Mouse (Mus musculus) Patski (cell line): ENCODE results near the gene Pcp2. TPM values are rescaled to one million over a fixed set of nuclear protein-coding genes. Genes with fewer than 3 reads are reported as not detected.
"Not testable (repeated sequence)": the region's sequence is repeated elsewhere in the genome, so short reads cannot be mapped to it uniquely, and the experiment has no call there.

Source experiments
- ATAC-seq: fragments of 100-300 bp; one replicate; pipeline ENCODE4 v1.8.0; 2021
- CTCF ChIA-PET: fragments of 350-600 bp; sonication (Branson Sonifier 250); formaldehyde crosslinking; loops from one replicate; lab custom pipeline; 2022; ENCODE audit warnings: inconsistent platforms; lab: Charles Lee
- POLR2A ChIA-PET: fragments of 350-600 bp; sonication (Branson Sonifier 250); formaldehyde crosslinking; loops from one replicate; lab custom pipeline; 2022; ENCODE audit warnings: antibody characterized with exemption, inconsistent platforms; lab: Charles Lee
- DNase-seq: peaks from one replicate; pipeline ENCODE4 v3.0.0-alpha.2; 2011; ENCODE audit warnings: low read depth, low spot score
- H3K27me3 ChIP-seq: fragments of 371-371 bp; one replicate; pipeline ENCODE4 v1.5.1; 2021
- CTCF ChIP-seq: fragments of 100-300 bp; IDR thresholded peaks from one replicate; pipeline ENCODE4 v1.5.1; 2021
- in situ Hi-C: fragments of 300-500 bp; cut with MboI; formaldehyde crosslinking; loops from 3 replicates; pipeline ENCODE4 v1.11.1; 2018; ENCODE audit warnings: low pct_unique_long_range_greater_than_20kb, mixed read lengths
- polyA plus RNA-seq: library from polyadenylated mRNA; unstranded; gene quantifications from one replicate; pipeline ENCODE4 v1.2.3, GENCODE M21; 2021

The Pcp2 gene
- polyA plus RNA-seq, 1 experiment from 2014 or later = not detected

DNA sequence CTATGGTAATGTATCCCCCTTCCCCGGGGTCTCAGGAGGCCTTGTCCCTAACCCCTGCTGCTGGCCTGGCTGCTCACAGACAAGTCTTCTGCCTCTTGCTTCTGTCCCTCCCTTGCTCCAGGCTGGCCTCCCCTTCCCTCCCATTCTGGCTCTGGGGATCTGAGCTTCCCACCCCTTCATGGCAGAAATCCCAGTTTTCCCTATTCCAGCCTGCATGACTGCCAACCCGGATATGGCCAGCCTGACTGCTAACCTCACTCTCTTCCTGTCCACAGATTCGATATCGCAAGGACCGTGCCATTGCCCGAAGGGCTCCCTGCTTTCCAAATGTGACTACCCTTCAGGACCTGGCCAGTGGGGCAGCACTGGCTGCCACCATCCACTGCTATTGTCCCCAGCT is 24.9 kb downstream of the Pcp2 start:
- H3K27me3 ChIP-seq = no peaks in the 10 kb centered on the region
- in situ Hi-C loops = no loop called here
- no peak for DNase-seq
- POLR2A ChIA-PET = no interaction called here
- CTCF ChIA-PET = interaction anchor here (1.7 to 2.0 kb wide), 2 partner anchors 10 to 51 kb away, joined by 4 to 8 read pairs; no protein-coding TSS in a partner anchor
- no peak for TF ChIP-seq CTCF
- ATAC-seq = no peak

DNA sequence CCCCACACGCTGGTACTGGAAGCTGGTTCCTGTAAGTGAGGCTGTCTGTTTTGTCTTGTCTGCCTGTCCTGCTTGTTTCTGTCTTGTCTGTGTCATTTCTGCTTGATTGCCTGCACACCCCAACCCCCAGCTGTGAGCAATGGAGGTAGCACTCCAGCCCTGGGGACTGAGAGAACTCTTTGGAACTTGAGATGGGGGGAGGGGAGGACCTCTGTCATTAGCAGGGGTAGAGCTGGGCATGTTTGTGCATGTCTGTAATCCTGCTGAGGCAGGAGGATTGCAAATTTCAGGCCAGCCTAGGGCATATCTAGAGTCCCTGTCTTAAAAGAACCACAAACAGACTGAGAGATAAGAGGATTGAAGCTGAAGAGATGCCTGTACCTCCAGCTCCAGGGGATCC is 26.1 kb downstream of the Pcp2 start:
- H3K27me3 ChIP-seq = no peaks in the 10 kb centered on the region
- ChIA-PET POLR2A (interaction anchor here (0.6 kb wide), 1 partner anchor 11 kb away, joined by 3 read pairs; no protein-coding TSS in a partner anchor), CTCF (interaction anchor here (2.0 kb wide), 1 partner anchor 11 kb away, joined by 8 read pairs; no protein-coding TSS in a partner anchor)
- in situ Hi-C loops = no loop called here
- no peak for ATAC-seq
- no peak for DNase-seq
- no peak for TF ChIP-seq CTCF

DNA sequence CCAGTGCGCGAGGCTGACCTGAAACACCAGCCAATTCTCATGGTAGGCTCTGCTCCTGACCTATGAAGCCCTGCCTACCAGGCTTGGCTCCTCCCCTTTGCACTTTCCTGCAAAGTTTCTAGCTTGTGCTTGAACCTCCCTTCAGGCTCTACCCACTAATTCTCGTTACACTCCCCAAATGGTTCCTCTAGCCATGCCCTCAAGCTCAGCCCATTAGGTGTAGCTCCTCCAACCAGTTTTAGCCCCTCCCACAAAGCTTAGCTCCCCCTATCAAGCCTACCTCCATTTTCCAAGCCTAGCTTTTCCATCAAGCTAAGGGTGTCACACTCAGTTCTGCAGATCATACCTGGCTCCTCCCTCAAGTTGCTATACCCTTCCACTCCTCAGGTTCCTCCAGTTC is 27.3 kb downstream of the Pcp2 start:
- CTCF ChIA-PET = interaction anchor here (1.2 to 1.7 kb wide), 4 partner anchors 10 to 30 kb away, joined by 3 read pairs; no protein-coding TSS in a partner anchor
- no peak for TF ChIP-seq CTCF

DNA sequence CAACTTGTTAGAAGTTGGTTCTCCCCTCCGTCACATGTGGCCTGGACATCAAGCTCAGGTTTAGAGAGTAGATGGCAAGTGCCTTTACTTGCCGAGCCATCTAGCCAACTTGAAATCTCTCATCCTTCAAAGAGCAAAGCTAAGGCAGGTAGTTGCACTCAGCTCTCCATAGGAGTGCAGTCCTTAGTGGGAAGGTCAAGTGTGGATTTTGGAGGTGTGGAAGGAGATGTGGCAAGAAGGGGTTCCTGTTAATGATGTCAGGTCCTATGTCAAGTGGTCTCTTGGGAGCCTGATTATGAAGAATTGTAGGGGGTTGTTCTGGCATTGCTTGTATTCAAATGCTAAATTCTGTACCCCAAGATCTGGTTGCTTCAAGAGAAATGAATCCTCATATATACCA is 30.9 kb downstream of the Pcp2 start:
- TF ChIP-seq CTCF = no peak
- ChIA-PET POLR2A (no interaction called here), CTCF (no interaction called here)
- in situ Hi-C loops = no loop called here
- H3K27me3 ChIP-seq = no peaks in the 10 kb centered on the region
- no peak for ATAC-seq
- no peak for DNase-seq

More for the DNA sequence above, 27.3 kb downstream of the Pcp2 start:
- in situ Hi-C loops = no loop called here
- DNase-seq (no peak), ATAC-seq (no peak)
- no peaks in the 10 kb centered on the region for H3K27me3 ChIP-seq
- POLR2A ChIA-PET = no interaction called here

DNA sequence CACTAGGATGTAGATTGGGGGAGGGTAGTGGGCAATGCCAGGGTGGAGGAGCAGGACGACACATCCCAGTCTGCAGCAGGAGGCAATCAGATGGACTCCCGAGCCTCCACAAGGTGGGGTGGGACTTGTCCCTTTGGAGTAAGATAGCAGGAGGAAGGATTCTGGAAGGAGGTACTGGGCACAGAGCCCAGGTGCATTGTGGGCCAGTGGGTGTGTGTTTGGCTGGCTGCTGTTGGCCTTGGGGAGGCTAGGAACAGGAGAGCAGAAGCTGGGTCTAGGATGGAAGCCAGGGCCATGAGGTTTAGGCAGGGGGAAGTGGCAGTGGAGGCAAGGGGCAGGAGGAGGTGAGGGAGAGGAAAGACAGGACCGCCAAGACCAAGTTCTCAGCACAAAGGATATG is 31.9 kb downstream of the Pcp2 start:
- H3K27me3 ChIP-seq = no peaks in the 10 kb centered on the region
- no peak for TF ChIP-seq CTCF
- ATAC-seq = no peak
- in situ Hi-C loops = no loop called here
- DNase-seq = no peak
- POLR2A ChIA-PET = no interaction called here
- CTCF ChIA-PET = no interaction called here

DNA sequence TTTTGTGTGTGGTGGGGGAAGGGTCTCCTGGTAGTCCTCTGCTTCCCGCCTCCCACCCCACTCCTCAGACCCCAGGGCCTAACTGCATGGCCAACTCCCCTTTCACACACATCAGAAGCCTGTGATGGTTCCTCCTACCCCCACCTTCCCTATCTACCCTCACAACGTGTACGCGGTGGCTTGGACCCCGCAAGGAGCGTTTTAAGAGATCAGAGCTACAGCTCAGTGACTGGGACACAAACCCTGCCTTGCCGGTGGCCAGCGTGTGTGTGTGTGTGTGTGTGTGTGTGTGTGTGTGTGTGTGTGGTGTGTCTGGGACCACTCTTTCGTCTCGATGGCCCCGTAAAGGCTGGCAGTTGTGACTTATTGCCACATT is 37.1 kb downstream of the Pcp2 start:
- ChIA-PET POLR2A (interaction anchor here (1.3 kb wide), 1 partner anchor 11 kb away, joined by 3 read pairs; no protein-coding TSS in a partner anchor), CTCF (no interaction called here)
- no peak for TF ChIP-seq CTCF
- no peaks in the 10 kb centered on the region for H3K27me3 ChIP-seq
- DNase-seq = no peak
- peak; percentile 26 for ATAC-seq
- in situ Hi-C loops = no loop called here

GRCm38 (mm10) chr8:3587391-3588257 is 37.7 kb downstream of the Pcp2 start:
- ATAC-seq (peak; percentile 73), DNase-seq (no peak)
- no peak for TF ChIP-seq CTCF
- CTCF ChIA-PET = interaction anchor here (1.4 kb wide), 1 partner anchor 85 kb away, joined by 3 read pairs; the partner anchor contains the start of gene Fcor
- in situ Hi-C loops = no loop called here
- no peaks in the 10 kb centered on the region for H3K27me3 ChIP-seq
- POLR2A ChIA-PET = interaction anchor here (1.3 kb wide), 1 partner anchor 12 kb away, joined by 3 read pairs; no protein-coding TSS in a partner anchor

GRCm38 (mm10) chr8:3586993-3587390 is 38.4 kb downstream of the Pcp2 start, which contains the start of gene Camsap3:
Gene Camsap3 (plus strand): TSS chr8:3587293.
- in situ Hi-C loops = no loop called here
- CTCF ChIA-PET = interaction anchor here (1.4 kb wide), 1 partner anchor 86 kb away, joined by 3 read pairs; the partner anchor contains the start of gene Fcor
- DNase-seq = no peak
- ATAC-seq = no peak
- POLR2A ChIA-PET = interaction anchor here (1.3 kb wide), 1 partner anchor 13 kb away, joined by 3 read pairs; no protein-coding TSS in a partner anchor
- TF ChIP-seq CTCF = no peak
- H3K27me3 ChIP-seq = no peaks in the 10 kb centered on the region

GRCm38 (mm10) chr8:3586452-3586851 is 38.9 kb downstream of the Pcp2 start:
- ChIA-PET POLR2A (no interaction called here), CTCF (interaction anchor here (1.4 kb wide), 1 partner anchor 86 kb away, joined by 3 read pairs; the partner anchor contains the start of gene Fcor)
- no peak for TF ChIP-seq CTCF
- in situ Hi-C loops = no loop called here
- DNase-seq (no peak), ATAC-seq (no peak)
- no peaks in the 10 kb centered on the region for H3K27me3 ChIP-seq

GRCm38 (mm10) chr8:3581961-3582360 is 43.4 kb downstream of the Pcp2 start:
- CTCF ChIA-PET = interaction anchor here (1.2 to 1.3 kb wide), 2 partner anchors 23 to 28 kb away, joined by 3 to 6 read pairs; no protein-coding TSS in a partner anchor
- H3K27me3 ChIP-seq, ATAC-seq, in situ Hi-C loops, DNase-seq, POLR2A ChIA-PET: not testable (repeated sequence)
